Mouse (Mus musculus) heart, embryonic 15.5 days (tissue): ENCODE data around the gene Chst14. TPM values are rescaled to one million over a fixed set of nuclear protein-coding genes. Genes with fewer than 3 reads are reported as not detected.

ENCODE experiments used
- ATAC-seq: fragments of 200-750 bp; cut with Nextera tagmentation; replicated peaks from 2 replicates; pipeline ENCODE4 v1.8.0; 2017; ENCODE audit warnings: low read depth, moderate TSS enrichment; ENCODE audit not compliant: insufficient number of reproducible peaks, insufficient read depth, low FRiP score
- H3K27ac ChIP-seq: fragments of 300-500 bp; sonication (generic); 2 replicates; pipeline ENCODE4 v1.5.1; 2015; ENCODE audit warnings: mild to moderate bottlenecking, inconsistent platforms
- H3K27me3 ChIP-seq: fragments of 300-500 bp; sonication (generic); 2 replicates; pipeline ENCODE4 v1.6.1; 2015; ENCODE audit warnings: inconsistent platforms
- H3K36me3 ChIP-seq: fragments of 300-500 bp; sonication (generic); 2 replicates; pipeline ENCODE4 v1.6.1; 2015; ENCODE audit warnings: mild to moderate bottlenecking, inconsistent platforms
- H3K4me1 ChIP-seq: fragments of 300-500 bp; sonication (generic); replicated peaks from 2 replicates; pipeline ENCODE4 v1.6.1; 2015; ENCODE audit warnings: inconsistent platforms
- H3K4me2 ChIP-seq: fragments of 300-500 bp; sonication (generic); 2 replicates; pipeline ENCODE4 v1.6.1; 2015; ENCODE audit warnings: inconsistent platforms, mild to moderate bottlenecking, moderate library complexity
- H3K4me3 ChIP-seq: fragments of 300-500 bp; sonication (generic); 2 replicates; pipeline ENCODE4 v1.5.1; 2015; ENCODE audit warnings: mild to moderate bottlenecking, inconsistent platforms
- H3K9ac ChIP-seq: fragments of 300-500 bp; sonication (generic); 2 replicates; pipeline ENCODE4 v1.6.1; 2015; ENCODE audit warnings: mild to moderate bottlenecking, inconsistent platforms
- H3K9me3 ChIP-seq: fragments of 300-500 bp; sonication (generic); replicated peaks from 2 replicates; pipeline ENCODE4 v1.6.1; 2016; ENCODE audit warnings: inconsistent platforms
- WGBS: fragments of 180-500 bp; shearing (Covaris S2); methylation state at CpG from one replicate; pipeline ENCODE4 v1.1.7; 2015; ENCODE audit warnings: mixed read lengths; 5-methylcytosine and 5-hydroxymethylcytosine counted together
- polyA plus RNA-seq: library from polyadenylated mRNA; unstranded; fragments of >200 nt; fragmentation: Nextera tagmentation; extraction: Ambion mirVana; gene quantifications from 2 replicates; pipeline ENCODE4 v1.2.1, GENCODE M21; 2015

Gene Chst14
- 16.5 and 20.5 TPM in 2 replicates for polyA plus RNA-seq

DNA sequence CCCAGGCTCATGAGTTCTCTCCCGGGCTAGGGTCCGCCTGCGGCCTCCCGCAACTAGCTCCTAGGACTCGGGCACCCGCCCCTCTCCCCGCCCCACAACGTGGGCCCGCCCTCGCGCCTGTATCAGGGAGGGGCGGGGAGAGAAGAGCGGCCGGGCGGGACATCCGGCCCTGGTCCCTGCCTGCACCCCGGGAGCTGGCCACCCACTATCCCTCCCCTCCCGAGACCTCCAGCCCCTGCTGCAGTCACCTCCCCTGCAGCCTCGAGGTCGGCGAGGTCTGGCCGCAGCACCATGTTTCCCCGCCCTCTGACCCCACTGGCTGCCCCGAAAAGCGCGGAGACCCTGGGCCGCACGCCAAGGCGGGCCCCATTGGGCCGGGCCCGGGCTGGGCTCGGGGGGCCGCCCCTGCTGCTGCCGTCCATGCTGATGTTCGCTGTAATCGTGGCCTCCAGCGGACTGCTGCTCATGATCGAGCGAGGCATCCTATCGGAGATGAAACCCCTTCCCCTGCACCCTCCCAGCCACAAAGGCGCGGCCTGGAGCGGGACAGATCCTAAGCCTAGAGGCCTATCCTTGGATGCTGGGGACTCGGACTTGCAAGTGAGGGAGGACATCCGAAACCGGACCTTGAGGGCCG lies at the start of gene Chst14:
Gene Chst14, plus strand, starts transcription at position 136 of the 637 bp plus-strand sequence.
- ATAC-seq = peak; percentile 92
- peak within 1 kb of the TSS; percentile 97 for H3K4me2 ChIP-seq
- H3K27me3 ChIP-seq = no peaks in the 10 kb centered on the region
- H3K9ac ChIP-seq = peak within 1 kb of the TSS; percentile 91
- peak within 1 kb of the TSS; percentile 97 for H3K4me3 ChIP-seq
- H3K36me3 ChIP-seq = 0 out of 2 replicates have a peak, but pooled peaks cover 7% of the 10 kb centered on the region
- H3K27ac ChIP-seq = peak within 1 kb of the TSS; percentile 79
- WGBS = under 1% methylated on average over 46 of the region's 47 CpGs
- peaks cover 24% of the 10 kb centered on the region for H3K4me1 ChIP-seq
- H3K9me3 ChIP-seq = no peaks in the 10 kb centered on the region

DNA sequence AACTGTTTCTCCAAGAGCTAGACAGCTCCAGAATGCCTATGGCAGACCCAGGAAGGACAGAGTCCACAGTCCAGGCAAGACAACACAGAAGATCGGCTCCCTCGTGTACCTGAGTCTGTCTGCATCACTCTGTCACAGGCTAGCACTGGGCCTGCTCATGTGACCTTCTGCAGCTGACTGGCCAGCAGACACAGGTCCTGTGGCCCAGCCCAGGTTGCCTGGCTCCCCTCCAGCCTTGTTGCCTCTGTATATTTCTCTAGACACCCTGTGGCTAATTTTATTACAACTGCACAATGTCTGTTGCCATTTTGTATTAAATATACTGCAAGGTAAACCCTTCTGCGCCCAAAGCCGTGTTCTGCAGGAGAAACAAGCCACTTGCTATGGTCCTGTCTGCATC lies 45.3 kb upstream of the Chst14 start:
- no peak overlapping the region for H3K27ac ChIP-seq
- no peak for ATAC-seq
- peaks cover 22% of the 10 kb centered on the region for H3K27me3 ChIP-seq
- 63% methylated on average over 4 of the region's 4 CpGs for WGBS
- H3K4me2 ChIP-seq = no peak overlapping the region
- no peak overlapping the region for H3K9ac ChIP-seq
- H3K4me3 ChIP-seq = no peak overlapping the region
- H3K36me3 ChIP-seq = peaks cover 18% of the 10 kb centered on the region
- H3K4me1 ChIP-seq = peaks cover 16% of the 10 kb centered on the region
- no peaks in the 10 kb centered on the region for H3K9me3 ChIP-seq

DNA sequence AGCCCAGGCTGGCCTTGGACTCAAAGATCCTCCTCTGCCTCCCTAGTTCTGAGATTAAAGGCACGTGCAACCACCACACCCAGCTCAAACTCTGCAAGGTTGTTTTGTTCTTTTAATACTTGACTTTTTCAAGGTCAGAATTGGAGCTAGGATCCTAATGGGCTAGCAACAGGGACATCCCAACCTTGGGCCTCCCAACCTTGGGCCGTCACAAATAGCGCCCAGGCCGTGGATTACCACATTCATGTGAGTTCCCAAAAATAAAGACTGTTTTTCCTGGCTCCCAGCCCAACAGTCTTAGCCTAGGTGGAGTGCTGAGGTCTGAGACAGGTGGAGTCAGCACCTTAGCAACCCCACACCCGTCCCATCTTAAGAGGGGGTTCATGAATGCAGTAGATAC lies 44.3 kb upstream of the Chst14 start:
- Histone ChIP-seq H3K4me3 (no peak overlapping the region), H3K27me3 (peaks cover 25% of the 10 kb centered on the region), H3K9ac (no peak overlapping the region), H3K4me1 (peaks cover 16% of the 10 kb centered on the region), H3K9me3 (no peaks in the 10 kb centered on the region), H3K36me3 (peaks cover 10% of the 10 kb centered on the region), H3K27ac (no peak overlapping the region), H3K4me2 (no peak overlapping the region)
- ATAC-seq = no peak
- WGBS = 74% methylated on average over 5 of the region's 5 CpGs

GRCm38 (mm10) chr2:118882840-118883679 lies 43.2 kb upstream of the Chst14 start:
- Histone ChIP-seq H3K4me3 (peak overlapping the region; percentile 46), H3K4me2 (peak overlapping the region; percentile 79), H3K9me3 (no peaks in the 10 kb centered on the region), H3K27ac (no peak overlapping the region), H3K27me3 (peaks cover 29% of the 10 kb centered on the region), H3K9ac (peak overlapping the region; percentile 52), H3K36me3 (peaks cover under 1% of the 10 kb centered on the region; the same call in 1 of the 2 replicates), H3K4me1 (peaks cover 22% of the 10 kb centered on the region)
- WGBS = 3% methylated on average over 32 of the region's 32 CpGs
- ATAC-seq = peak; percentile 72

GRCm38 (mm10) chr2:118887440-118887839 lies 38.9 kb upstream of the Chst14 start:
- no peak overlapping the region for H3K27ac ChIP-seq
- no peaks in the 10 kb centered on the region for H3K9me3 ChIP-seq
- H3K36me3 ChIP-seq = no peaks in the 10 kb centered on the region
- peaks cover 44% of the 10 kb centered on the region for H3K27me3 ChIP-seq
- H3K4me3 ChIP-seq = no peak overlapping the region; the same call in 1 of the 2 replicates
- H3K9ac ChIP-seq = no peak overlapping the region
- ATAC-seq = no peak
- H3K4me2 ChIP-seq = peak overlapping the region; percentile 48
- 51% methylated on average over 13 of the region's 13 CpGs for WGBS
- peaks cover 17% of the 10 kb centered on the region for H3K4me1 ChIP-seq

- H3K27ac ChIP-seq = no peak overlapping the region
- peak overlapping the region; percentile 48 for H3K4me2 ChIP-seq
- H3K9ac ChIP-seq = no peak overlapping the region
- peaks cover 48% of the 10 kb centered on the region for H3K27me3 ChIP-seq
- no peaks in the 10 kb centered on the region for H3K9me3 ChIP-seq
- H3K4me1 ChIP-seq = peaks cover 12% of the 10 kb centered on the region
- H3K4me3 ChIP-seq = no peak overlapping the region; the same call in 1 of the 2 replicates
- H3K36me3 ChIP-seq = no peaks in the 10 kb centered on the region
- WGBS = 14% methylated on average over 14 of the region's 14 CpGs
- peak; percentile 25 for ATAC-seq
Observed at GRCm38 (mm10) chr2:118887845-118888548, 38.3 kb upstream of the Chst14 start.

- H3K4me1 ChIP-seq = peaks cover 14% of the 10 kb centered on the region
- H3K4me3 ChIP-seq = no peak overlapping the region
- ATAC-seq = no peak
- no peak overlapping the region for H3K27ac ChIP-seq
- H3K36me3 ChIP-seq = no peaks in the 10 kb centered on the region
- peaks cover 52% of the 10 kb centered on the region for H3K27me3 ChIP-seq
- H3K4me2 ChIP-seq = no peak overlapping the region
- no peaks in the 10 kb centered on the region for H3K9me3 ChIP-seq
- H3K9ac ChIP-seq = no peak overlapping the region
- 88% methylated on average over 4 of the region's 4 CpGs for WGBS
Observed at GRCm38 (mm10) chr2:118891173-118891572, 35.1 kb upstream of the Chst14 start.

DNA sequence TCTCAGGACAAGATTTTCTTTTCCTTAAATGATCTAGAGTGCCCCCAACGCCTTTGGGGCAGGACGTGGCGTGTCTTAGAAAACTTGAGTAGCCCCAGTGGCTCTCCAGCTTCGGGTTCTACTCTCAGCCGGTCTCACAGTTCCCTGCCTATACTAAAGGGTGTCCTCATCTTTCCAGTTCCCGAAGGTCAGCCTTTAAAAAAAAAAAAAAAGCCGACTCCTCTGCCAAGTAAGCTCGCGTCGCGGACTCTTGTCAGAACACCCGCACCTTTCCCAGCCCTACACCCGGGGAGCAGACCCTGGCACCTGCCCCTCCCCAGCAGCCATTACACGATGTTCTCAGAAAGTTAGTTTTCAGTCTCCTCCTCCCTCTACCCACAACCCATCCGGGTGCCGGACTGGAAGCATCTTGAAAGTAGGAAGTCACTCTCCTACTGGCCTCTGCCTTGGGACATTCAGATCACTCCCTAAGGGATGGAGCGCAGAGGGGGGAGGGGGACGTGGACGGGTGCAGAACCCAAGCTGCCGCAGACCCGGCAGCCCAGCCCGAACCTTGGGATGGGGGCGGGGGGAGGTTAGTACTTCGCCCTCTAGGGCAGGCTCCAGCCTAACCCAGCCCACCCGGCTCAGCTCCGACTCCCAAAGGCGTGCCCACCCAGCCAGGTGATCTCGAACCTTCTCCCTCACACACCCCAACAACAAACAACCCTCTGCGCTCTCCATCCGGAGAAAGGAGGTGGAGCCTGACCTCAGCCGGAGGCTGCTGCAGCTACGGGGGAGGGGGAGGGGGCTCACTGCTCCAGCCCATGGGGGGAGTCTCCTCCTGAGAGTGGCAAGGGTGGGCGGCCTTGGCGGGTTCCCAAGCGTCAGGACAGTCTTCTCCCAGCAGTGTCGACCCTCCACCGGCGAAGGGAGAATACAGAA lies 30.0 kb upstream of the Chst14 start:
- Histone ChIP-seq H3K36me3 (no peaks in the 10 kb centered on the region), H3K27ac (no peak overlapping the region), H3K27me3 (peaks cover 86% of the 10 kb centered on the region), H3K9me3 (no peaks in the 10 kb centered on the region), H3K4me2 (peak overlapping the region; percentile 85), H3K4me1 (peaks cover 35% of the 10 kb centered on the region), H3K4me3 (peak overlapping the region; percentile 51), H3K9ac (peak overlapping the region; percentile 54)
- ATAC-seq = 0 out of 2 replicates have a peak, but pooled peaks have one; percentile 5
- WGBS = 2% methylated on average over 38 of the region's 38 CpGs

- 1% methylated on average over 13 of the region's 13 CpGs for WGBS
- peak overlapping the region; percentile 54 for H3K9ac ChIP-seq
Observed at GRCm38 (mm10) chr2:118896914-118897291, 29.4 kb upstream of the Chst14 start.

GRCm38 (mm10) chr2:118897392-118897791 lies 28.9 kb upstream of the Chst14 start:
- no peak for ATAC-seq
- Histone ChIP-seq H3K36me3 (no peaks in the 10 kb centered on the region), H3K27me3 (peaks cover 75% of the 10 kb centered on the region), H3K9ac (0 out of 2 replicates have a peak overlapping the region, but pooled peaks have one; percentile 54), H3K4me2 (peak overlapping the region; percentile 85), H3K4me1 (peaks cover 35% of the 10 kb centered on the region), H3K9me3 (no peaks in the 10 kb centered on the region), H3K27ac (no peak overlapping the region), H3K4me3 (peak overlapping the region; percentile 51)
- WGBS = 7% methylated on average over 7 of the region's 7 CpGs

More at GRCm38 (mm10) chr2:118896914-118897291, 29.4 kb upstream of the Chst14 start:
- Histone ChIP-seq H3K36me3 (no peaks in the 10 kb centered on the region), H3K9me3 (no peaks in the 10 kb centered on the region), H3K4me3 (peak overlapping the region; percentile 51), H3K4me2 (peak overlapping the region; percentile 85), H3K4me1 (peaks cover 35% of the 10 kb centered on the region), H3K27me3 (peaks cover 80% of the 10 kb centered on the region), H3K27ac (no peak overlapping the region)
- ATAC-seq = no peak
